Mouse (Mus musculus) spleen, postnatal 0 days (tissue): ENCODE data around the gene Espl1. TPM values are rescaled to one million over a fixed set of nuclear protein-coding genes. Genes with fewer than 3 reads are reported as not detected.

Experiments
- polyA plus RNA-seq: library from polyadenylated mRNA; unstranded; fragments of >200 nt; fragmentation: Nextera tagmentation; extraction: Ambion mirVana; gene quantifications from 2 replicates; pipeline ENCODE4 v1.2.1, GENCODE M21; 2015

Gene Espl1
- 21.9 and 25.0 TPM in 2 replicates for polyA plus RNA-seq

GRCm38 (mm10) chr15:102295633-102296367, at the start of gene Espl1:
Espl1 (plus strand) TSS chr15:102296266.

GRCm38 (mm10) chr15:102257202-102258075, 38.6 kb upstream of the Espl1 start, which contains the start of gene Rarg:
Rarg (minus strand) TSS chr15:102257517.

GRCm38 (mm10) chr15:102270274-102270960, 25.6 kb upstream of the Espl1 start, which contains the start of gene Gm9918:
Gm9918 (plus strand) TSS chr15:102270563.

GRCm38 (mm10) chr15:102279092-102279782, 16.8 kb upstream of the Espl1 start, which contains the start of gene Mfsd5:
Mfsd5 (plus strand) TSS chr15:102279454.

GRCm38 (mm10) chr15:102326022-102326576, 30.0 kb downstream of the Espl1 start, which contains the start of gene Pfdn5:
Pfdn5 (plus strand) TSS chr15:102326116.

GRCm38 (mm10) chr15:102331610-102332015, 35.5 kb downstream of the Espl1 start, which contains the start of gene Myg1:
Myg1 (plus strand) TSS chr15:102331709.

GRCm38 (mm10) chr15:102350138-102350941, 54.3 kb downstream of the Espl1 start, which contains the start of gene Aaas:
Aaas (minus strand) TSS chr15:102350771.

GRCm38 (mm10) chr15:102366733-102367344, 70.8 kb downstream of the Espl1 start, which contains the start of gene Sp7:
Sp7 (minus strand) TSS chr15:102367182.

Other genes starting within 250 kb of the Espl1 start
- 65.4 and 69.7 TPM in 2 replicates for gene Eif4b, start 222.5 kb upstream of the Espl1 start, polyA plus RNA-seq
- 12.3 and 17.0 TPM in 2 replicates for gene Tns2, start 195.9 kb upstream of the Espl1 start, polyA plus RNA-seq
- gene Spryd3, start 160.0 kb upstream of the Espl1 start, polyA plus RNA-seq: 12.9 and 13.5 TPM in 2 replicates
- 38.6 and 49.8 TPM in 2 replicates for gene Igfbp6, start 151.9 kb upstream of the Espl1 start, polyA plus RNA-seq
- 3.5 and 3.6 TPM in 2 replicates for gene Soat2, start 145.7 kb upstream of the Espl1 start, polyA plus RNA-seq
- 22.1 and 24.1 TPM in 2 replicates for gene Zfp740, start 93.0 kb upstream of the Espl1 start, polyA plus RNA-seq
- 19.8 and 23.5 TPM in 2 replicates for gene Csad, start 91.5 kb upstream of the Espl1 start, polyA plus RNA-seq
- gene Itgb7, start 64.3 kb upstream of the Espl1 start, polyA plus RNA-seq: 26.2 and 29.5 TPM in 2 replicates
- 6.2 and 8.1 TPM in 2 replicates for gene Rarg, start 38.7 kb upstream of the Espl1 start, polyA plus RNA-seq
- 0.05 TPM in 1 of 2 replicates, not detected in the other for gene Gm9918, start 25.7 kb upstream of the Espl1 start, polyA plus RNA-seq
- 33.1 and 39.4 TPM in 2 replicates for gene Mfsd5, start 16.8 kb upstream of the Espl1 start, polyA plus RNA-seq
- gene Pfdn5, start 29.9 kb downstream of the Espl1 start, polyA plus RNA-seq: 257 and 291 TPM in 2 replicates
- 53.5 and 57.2 TPM in 2 replicates for gene Myg1, start 35.4 kb downstream of the Espl1 start, polyA plus RNA-seq
- 43.7 and 44.0 TPM in 2 replicates for gene Aaas, start 54.5 kb downstream of the Espl1 start, polyA plus RNA-seq
- not detected in 2 replicates for gene Sp7, start 70.9 kb downstream of the Espl1 start, polyA plus RNA-seq
- 7.2 and 8.2 TPM in 2 replicates for gene Sp1, start 109.9 kb downstream of the Espl1 start, polyA plus RNA-seq
- 0.52 and 1.0 TPM in 2 replicates for gene Amhr2, start 149.1 kb downstream of the Espl1 start, polyA plus RNA-seq
- 179 and 189 TPM in 2 replicates for gene Prr13, start 162.8 kb downstream of the Espl1 start, polyA plus RNA-seq
- gene Pcbp2, start 174.3 kb downstream of the Espl1 start, polyA plus RNA-seq: 129 and 138 TPM in 2 replicates
- gene Gm10337, start 207.5 kb downstream of the Espl1 start, polyA plus RNA-seq: not detected in 2 replicates
- gene Map3k12, start 220.8 kb downstream of the Espl1 start, polyA plus RNA-seq: 2.1 and 2.6 TPM in 2 replicates
- gene Tarbp2, start 221.9 kb downstream of the Espl1 start, polyA plus RNA-seq: 34.0 and 36.9 TPM in 2 replicates
- 1.6 and 2.4 TPM in 2 replicates for gene Npff, start 228.7 kb downstream of the Espl1 start, polyA plus RNA-seq